Mouse (Mus musculus): Measurements from ENCODE around the gene Lmf2.
A peak's percentile ranks its signal among the peaks of the same experiment; 100 is the strongest.

Gene Lmf2

GRCm38 (mm10) chr15:89355241-89356187, at the start of gene Lmf2, which contains the start of gene Ncaph2:
Gene Lmf2, minus strand, starts transcription at chr15:89355659.
Gene Ncaph2, plus strand, starts transcription at chr15:89355719.
- peak; percentile 98 for DNase-seq

- no peak for DNase-seq
Observed at GRCm38 (mm10) chr15:89404831-89405623, 49.6 kb upstream of the Lmf2 start.

DNA sequence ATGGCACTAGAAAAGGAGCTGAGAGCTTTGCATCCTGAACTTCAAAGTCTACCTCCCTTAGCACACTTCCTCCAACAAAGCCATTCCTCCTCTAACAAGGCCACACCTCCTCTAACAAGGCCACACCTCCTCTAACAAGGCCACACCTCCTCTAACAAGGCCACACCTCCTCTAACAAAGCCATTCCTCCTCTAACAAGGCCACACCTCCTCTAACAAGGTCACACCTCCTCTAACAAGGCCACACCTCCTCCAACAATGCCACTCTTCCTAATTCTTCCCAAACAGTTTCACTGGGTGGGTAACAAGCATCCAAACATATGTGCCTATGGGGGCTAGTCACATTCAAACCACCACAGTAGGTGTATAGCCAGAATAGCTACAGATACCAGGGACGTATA, 47.0 kb upstream of the Lmf2 start:
- no peak for DNase-seq

- DNase-seq = no peak
Observed at GRCm38 (mm10) chr15:89399716-89400115, 44.3 kb upstream of the Lmf2 start.

DNA sequence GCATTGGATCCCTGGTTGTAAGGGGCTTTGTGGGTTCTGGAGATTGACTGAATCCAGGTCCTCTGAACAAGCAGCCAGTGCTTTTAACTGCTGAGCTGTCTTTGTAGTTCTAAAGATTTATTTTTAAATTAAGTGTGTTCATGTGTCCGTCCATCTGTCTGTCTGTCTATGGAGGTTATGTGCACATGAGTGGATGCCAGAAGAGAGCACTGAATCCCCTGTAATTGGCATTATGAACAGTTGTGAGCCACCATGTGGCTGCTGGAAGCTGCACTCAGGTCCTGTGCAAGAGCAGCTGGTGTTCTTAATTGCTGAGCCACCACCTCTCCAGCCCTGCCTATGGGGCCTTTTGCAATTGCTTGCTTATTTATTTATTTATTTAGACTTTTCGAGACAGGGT, 42.7 kb upstream of the Lmf2 start:
- DNase-seq = no peak

GRCm38 (mm10) chr15:89396883-89397282, 41.4 kb upstream of the Lmf2 start:
- no peak for DNase-seq

DNA sequence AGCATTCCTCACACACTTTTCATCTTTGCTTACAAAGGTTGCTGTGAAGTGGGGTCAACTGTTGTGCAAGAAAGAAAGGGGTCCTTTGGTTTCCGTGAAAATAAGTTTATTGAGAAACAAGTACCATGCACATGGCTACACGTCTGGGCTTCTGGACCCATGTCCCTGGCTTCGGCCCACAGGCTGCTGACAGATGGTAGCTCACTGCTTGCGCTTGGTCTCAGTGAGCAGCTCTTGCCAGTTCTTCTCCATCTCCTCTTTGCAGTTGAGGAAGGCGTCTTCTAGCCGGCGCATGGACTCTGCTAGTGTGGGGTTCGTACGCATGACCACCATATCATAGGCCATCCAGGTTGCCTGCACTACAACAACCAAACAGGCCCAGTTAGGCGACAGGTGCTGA, 34.6 kb upstream of the Lmf2 start:
- no peak for DNase-seq

- no peak for DNase-seq
Observed at GRCm38 (mm10) chr15:89387127-89387526, 31.7 kb upstream of the Lmf2 start.

GRCm38 (mm10) chr15:89384617-89385016, 29.2 kb upstream of the Lmf2 start, which contains the start of gene Klhdc7b:
Gene Klhdc7b, plus strand, starts transcription at chr15:89384917.
- no peak for DNase-seq

DNA sequence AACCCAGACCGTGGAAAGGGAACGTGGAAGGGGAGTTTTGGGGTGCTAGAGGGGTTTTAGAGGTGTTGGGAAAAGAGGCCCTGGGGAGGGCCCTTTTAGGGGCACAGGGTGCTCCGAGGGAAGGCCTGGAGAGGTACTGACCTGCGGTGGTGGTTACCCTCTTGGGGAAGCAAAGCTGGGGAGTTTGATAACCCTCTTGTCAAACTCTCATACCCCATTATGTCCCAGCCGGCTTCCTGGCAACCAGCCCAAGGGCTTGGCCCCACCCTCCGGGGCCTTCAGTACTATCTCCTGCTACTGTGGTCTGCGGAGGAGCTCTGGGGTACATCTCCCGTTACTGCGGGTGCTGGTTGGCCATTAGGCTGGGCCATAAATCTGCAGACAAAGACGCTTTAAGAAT, 24.0 kb upstream of the Lmf2 start:
- DNase-seq = no peak

DNA sequence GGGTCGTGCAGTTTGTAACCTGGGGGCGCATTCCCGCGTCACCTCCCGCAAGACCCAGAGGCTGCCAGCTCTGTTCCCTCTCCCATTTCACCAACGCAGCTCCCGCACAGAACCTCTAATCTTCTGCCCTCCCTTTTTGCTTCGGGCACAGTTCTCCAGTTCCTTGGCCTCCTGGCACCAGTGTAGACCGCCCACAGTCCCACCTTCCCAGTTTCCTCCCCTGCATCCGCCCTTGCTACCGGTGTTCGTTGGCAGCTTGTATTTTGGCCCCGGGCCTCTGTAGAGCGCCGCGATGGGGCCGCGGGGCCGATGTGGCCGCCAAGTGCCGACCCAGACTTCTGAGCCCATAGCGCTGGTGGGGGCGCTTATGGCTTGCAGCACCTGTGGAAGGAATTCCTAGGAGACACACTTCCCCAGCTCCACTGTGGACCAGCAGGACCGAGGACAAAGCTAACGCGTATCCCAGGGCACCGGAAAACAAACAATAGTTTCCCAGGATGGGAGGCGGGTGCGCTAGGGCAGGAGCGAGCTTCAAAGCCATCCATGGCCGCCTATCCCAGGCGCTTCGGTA, 23.5 kb upstream of the Lmf2 start, which contains the start of gene Odf3b:
Gene Odf3b (minus strand): TSS at position 452 of the 571 bp plus-strand sequence.
- DNase-seq = no peak

- DNase-seq = no peak
Observed at GRCm38 (mm10) chr15:89377938-89378828, 22.7 kb upstream of the Lmf2 start.

GRCm38 (mm10) chr15:89377362-89377761, 21.9 kb upstream of the Lmf2 start:
- no peak for DNase-seq

DNA sequence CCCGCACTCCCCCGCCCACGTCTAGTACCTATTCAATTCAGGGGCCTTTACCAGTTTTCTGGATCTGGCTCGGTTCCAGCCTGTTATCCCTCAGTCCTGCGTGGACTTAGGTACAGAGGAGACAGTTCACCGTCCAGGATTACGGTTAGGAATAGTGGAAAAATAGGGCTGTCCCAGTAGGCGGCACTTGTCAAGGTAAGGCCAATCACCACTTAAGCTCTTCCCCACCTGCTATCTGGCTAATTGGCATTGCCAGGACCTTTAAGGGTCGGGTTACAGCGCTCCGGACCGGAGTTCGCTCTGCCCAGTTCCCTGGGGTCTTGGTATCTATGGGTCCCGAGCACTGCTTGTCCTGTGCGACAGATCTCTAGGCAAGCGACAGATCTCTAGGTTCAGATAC, 21.5 kb upstream of the Lmf2 start, which contains the start of gene Tymp:
Gene Tymp (minus strand): TSS at position 83 of the 400 bp plus-strand sequence.
- no peak for DNase-seq

DNA sequence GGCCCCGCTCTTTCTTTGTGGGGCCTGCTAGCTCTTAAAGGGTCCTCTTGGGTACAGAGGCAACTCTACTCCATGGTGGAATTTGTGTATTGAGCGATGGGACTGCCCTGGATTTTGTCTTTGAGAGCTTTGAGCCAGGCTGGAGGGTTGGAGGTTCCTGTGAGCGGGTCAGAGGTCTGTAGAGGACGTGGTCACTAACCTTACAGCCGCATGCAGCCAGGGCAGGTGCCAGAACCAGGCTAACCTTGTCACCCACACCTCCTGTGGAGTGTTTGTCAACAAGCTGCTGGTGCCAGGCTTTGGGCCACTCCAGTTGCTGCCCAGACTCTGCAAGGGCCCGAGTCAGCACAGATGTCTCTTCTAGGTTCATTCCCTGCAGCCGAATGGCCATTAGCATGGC, 20.6 kb upstream of the Lmf2 start:
- no peak for DNase-seq

DNA sequence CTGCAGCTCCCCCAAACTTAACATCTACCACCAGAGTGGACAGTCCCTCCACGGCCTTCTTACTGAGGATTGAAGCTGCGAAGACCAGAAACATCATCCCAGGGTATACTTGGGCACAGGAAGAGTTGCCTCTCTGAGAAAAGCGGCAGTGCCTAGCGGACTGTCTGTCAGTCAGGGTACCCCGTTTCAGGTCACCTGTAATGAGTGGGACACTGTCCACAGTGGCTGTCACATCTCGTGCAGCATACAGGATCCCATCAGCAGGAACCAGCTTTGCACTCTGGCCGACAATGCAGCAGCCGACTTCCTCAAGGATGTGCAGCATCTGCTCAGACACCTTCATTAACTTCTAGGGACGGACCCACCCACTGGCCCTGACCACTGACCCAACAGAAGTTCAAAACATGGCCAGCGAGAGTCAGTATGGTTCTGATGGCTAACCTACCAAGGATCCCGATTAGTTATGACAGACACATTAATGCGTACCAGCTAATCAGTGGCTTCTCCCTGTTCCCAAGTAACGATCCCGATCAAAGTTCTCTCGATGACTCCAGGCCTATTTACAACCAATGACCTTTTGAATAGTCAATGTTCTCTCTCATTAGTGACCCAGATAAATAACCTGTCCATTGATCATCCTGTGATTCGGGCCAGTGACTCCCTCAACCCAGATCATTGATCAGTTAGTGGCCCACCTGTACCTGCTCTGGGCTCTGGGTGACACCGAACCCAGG, 19.5 kb upstream of the Lmf2 start:
- DNase-seq = no peak

GRCm38 (mm10) chr15:89374340-89374739, 18.9 kb upstream of the Lmf2 start:
- no peak for DNase-seq

DNA sequence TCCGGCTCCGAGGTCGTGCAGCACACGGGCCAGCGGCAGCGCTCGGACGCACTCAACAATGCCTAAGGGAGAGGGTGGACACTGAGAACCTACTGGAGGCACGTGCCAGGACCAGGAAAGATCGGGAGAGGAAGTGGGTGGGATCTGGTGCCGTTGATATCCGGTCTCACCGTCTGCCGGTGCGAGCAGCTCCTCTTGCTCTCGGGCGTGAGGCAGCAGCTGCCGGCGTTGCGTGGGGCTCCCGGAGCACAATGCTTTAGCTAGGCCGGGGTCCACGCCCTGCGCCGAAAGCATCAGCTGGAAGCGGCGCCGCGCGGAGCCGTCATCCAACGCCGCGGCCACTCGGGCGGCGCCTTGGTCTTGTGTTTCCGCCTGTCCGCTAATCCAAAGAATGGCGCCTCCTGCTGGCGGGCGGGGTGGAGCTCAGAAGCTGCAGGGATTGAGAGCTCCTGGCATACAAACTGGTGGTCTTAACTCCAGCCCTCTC, 18.3 kb upstream of the Lmf2 start, which contains the start of gene Sco2:
Gene Sco2 (minus strand): TSS at position 85 of the 487 bp plus-strand sequence.
- DNase-seq = peak; percentile 97 to 98

GRCm38 (mm10) chr15:89373027-89373761, 17.7 kb upstream of the Lmf2 start:
- DNase-seq = peak; percentile 93

- no peak for DNase-seq
Observed at GRCm38 (mm10) chr15:89372536-89372935, 17.1 kb upstream of the Lmf2 start.
